Mouse (Mus musculus) monocyte, adult 2 months (primary cell): ENCODE data around the gene Ccdc62.
A peak's percentile ranks its signal among the peaks of the same experiment; 100 is the strongest.

Experiments used
- DNase-seq, 2 experiments: peaks; one replicate each; pipeline ENCODE4 v3.0.0; 2022; ENCODE audit warnings: low spot score in 2 of 2, low read depth in 1 of 2

The Ccdc62 gene

GRCm38 (mm10) chr5:123978131-123978530 is 47.7 kb downstream of the Ccdc62 start:
- DNase-seq, result no peak

GRCm38 (mm10) chr5:123979221-123979979 is 48.9 kb downstream of the Ccdc62 start:
- no peak for DNase-seq

GRCm38 (mm10) chr5:123979980-123980369 is 49.5 kb downstream of the Ccdc62 start:
- DNase-seq, result no peak

- DNase-seq, result no peak
These were observed 50.2 kb downstream of the Ccdc62 start for GRCm38 (mm10) chr5:123980521-123981249.

- DNase-seq, result no peak
These were observed 50.7 kb downstream of the Ccdc62 start for GRCm38 (mm10) chr5:123981250-123981554.

GRCm38 (mm10) chr5:123982838-123983237 is 52.4 kb downstream of the Ccdc62 start:
- DNase-seq, result no peak

- no peak for DNase-seq
These were observed 55.0 kb downstream of the Ccdc62 start for GRCm38 (mm10) chr5:123985434-123985833.

- DNase-seq, result no peak
These were observed 56.4 kb downstream of the Ccdc62 start for GRCm38 (mm10) chr5:123986925-123987324.

- no peak for DNase-seq
These were observed 57.0 kb downstream of the Ccdc62 start for GRCm38 (mm10) chr5:123987511-123987910.

GRCm38 (mm10) chr5:123989941-123990885 is 59.7 kb downstream of the Ccdc62 start:
- no peak for DNase-seq

- DNase-seq, result no peak
These were observed 60.8 kb downstream of the Ccdc62 start for GRCm38 (mm10) chr5:123991321-123991720.

GRCm38 (mm10) chr5:123992193-123992637 is 61.7 kb downstream of the Ccdc62 start:
- DNase-seq, result no peak

- peak; percentile 45 to 64 for DNase-seq
These were observed 62.3 kb downstream of the Ccdc62 start for GRCm38 (mm10) chr5:123992794-123993193.

- DNase-seq, result no peak
These were observed 63.0 kb downstream of the Ccdc62 start for GRCm38 (mm10) chr5:123993263-123994036.

GRCm38 (mm10) chr5:123994468-123994867 is 64.0 kb downstream of the Ccdc62 start:
- DNase-seq, result no peak

- no peak for DNase-seq
These were observed 64.9 kb downstream of the Ccdc62 start for GRCm38 (mm10) chr5:123995388-123995787.

GRCm38 (mm10) chr5:123996194-123996593 is 65.7 kb downstream of the Ccdc62 start:
- no peak for DNase-seq

- no peak for DNase-seq
These were observed 66.2 kb downstream of the Ccdc62 start for GRCm38 (mm10) chr5:123996695-123997094.

GRCm38 (mm10) chr5:123997211-123997751 is 66.8 kb downstream of the Ccdc62 start:
- no peak for DNase-seq

GRCm38 (mm10) chr5:123997811-123998210 is 67.3 kb downstream of the Ccdc62 start:
- no peak for DNase-seq
